Mouse (Mus musculus) embryonic facial prominence, embryonic 11.5 days (tissue): Measurements from ENCODE around the gene Mlycd. TPM values are rescaled to one million over a fixed set of nuclear protein-coding genes. Genes with fewer than 3 reads are reported as not detected.

Source experiments
- ATAC-seq: fragments of 200-750 bp; cut with Nextera tagmentation; replicated peaks from 2 replicates; pipeline ENCODE4 v1.8.0; 2017; ENCODE audit warnings: low read depth; ENCODE audit not compliant: insufficient number of reproducible peaks, low FRiP score, low TSS enrichment
- DNase-seq: peaks from one replicate; pipeline ENCODE4 v3.0.0-alpha.2; 2015; ENCODE audit warnings: low spot score
- H3K27ac ChIP-seq: fragments of 300-500 bp; sonication (generic); replicated peaks from 2 replicates; pipeline ENCODE4 v1.5.1; 2014; ENCODE audit warnings: mild to moderate bottlenecking, low read depth, low read length, control low read depth
- H3K27me3 ChIP-seq: fragments of 300-500 bp; sonication (generic); 2 replicates; pipeline ENCODE4 v1.6.1; 2014; ENCODE audit warnings: mild to moderate bottlenecking, low read length, moderate library complexity, mixed read lengths; ENCODE audit not compliant: control insufficient read depth, insufficient read depth
- H3K36me3 ChIP-seq: fragments of 300-500 bp; sonication (generic); replicated peaks from 2 replicates; pipeline ENCODE4 v1.6.1; 2014; ENCODE audit warnings: low read depth, mild to moderate bottlenecking, low read length, moderate library complexity, mixed read lengths; ENCODE audit not compliant: control insufficient read depth, insufficient read depth
- H3K4me1 ChIP-seq: fragments of 300-500 bp; sonication (generic); 2 replicates; pipeline ENCODE4 v1.6.1; 2014; ENCODE audit warnings: low read length, mixed read lengths; ENCODE audit not compliant: control insufficient read depth, insufficient read depth
- H3K4me2 ChIP-seq: fragments of 300-500 bp; sonication (generic); 2 replicates; pipeline ENCODE4 v1.6.1; 2014; ENCODE audit warnings: low read depth, mild to moderate bottlenecking, control low read depth, low read length, moderate library complexity
- H3K4me3 ChIP-seq: fragments of 300-500 bp; sonication (generic); 2 replicates; pipeline ENCODE4 v1.5.1; 2014; ENCODE audit warnings: low read depth, low read length, control low read depth
- H3K9ac ChIP-seq: fragments of 300-500 bp; sonication (generic); replicated peaks from 2 replicates; pipeline ENCODE4 v1.6.1; 2014; ENCODE audit warnings: mild to moderate bottlenecking, control low read depth, low read length
- H3K9me3 ChIP-seq: fragments of 300-500 bp; sonication (generic); replicated peaks from 2 replicates; pipeline ENCODE4 v1.6.1; 2016; ENCODE audit warnings: mild to moderate bottlenecking, low read length, inconsistent platforms, mixed read lengths; ENCODE audit not compliant: control insufficient read depth
- WGBS: fragments of 180-500 bp; shearing (Covaris S2); extraction: QIAGEN DNeasy Blood & Tissue Kit; methylation state at CpG from one replicate; pipeline ENCODE4 v1.1.7; 2014; 5-methylcytosine and 5-hydroxymethylcytosine counted together
- polyA plus RNA-seq: library from polyadenylated mRNA; unstranded; fragments of >200 nt; fragmentation: Nextera tagmentation; extraction: Ambion mirVana; gene quantifications from 2 replicates; pipeline ENCODE4 v1.2.1, GENCODE M21; 2014

Mlycd gene
- polyA plus RNA-seq, 1 experiment from 2014 or later, result 10.4 TPM

GRCm38 (mm10) chr8:119456045-119456444 is 61.4 kb downstream of the Mlycd start:
- Histone ChIP-seq H3K9me3 (no peaks in the 10 kb centered on the region), H3K27ac (no peak overlapping the region), H3K27me3 (no peaks in the 10 kb centered on the region), H3K4me3 (no peak overlapping the region), H3K9ac (no peak overlapping the region), H3K4me2 (no peak overlapping the region), H3K4me1 (no peaks in the 10 kb centered on the region), H3K36me3 (no peaks in the 10 kb centered on the region)
- ATAC-seq (no peak), DNase-seq (no peak)
- 88% methylated on average over 5 of the region's 5 CpGs for WGBS

GRCm38 (mm10) chr8:119459724-119460123 is 65.0 kb downstream of the Mlycd start:
- Histone ChIP-seq H3K9me3 (no peaks in the 10 kb centered on the region), H3K9ac (no peak overlapping the region), H3K4me3 (no peak overlapping the region), H3K4me1 (no peaks in the 10 kb centered on the region), H3K4me2 (no peak overlapping the region), H3K27ac (no peak overlapping the region), H3K36me3 (no peaks in the 10 kb centered on the region), H3K27me3 (no peaks in the 10 kb centered on the region; the same call in 1 of the 2 replicates)
- DNase-seq (no peak), ATAC-seq (no peak)
- 62% methylated on average over 16 of the region's 16 CpGs for WGBS

Other genes with a start within 250 kb of the Mlycd start
- gene Hsbp1, start 50.4 kb upstream of the Mlycd start, polyA plus RNA-seq, result 311 and 315 TPM in 2 replicates
- gene Osgin1, start 39.2 kb downstream of the Mlycd start, polyA plus RNA-seq, result 0.08 and 0.53 TPM in 2 replicates
- 9.2 and 11.9 TPM in 2 replicates for gene Necab2, start 51.8 kb downstream of the Mlycd start, polyA plus RNA-seq
- 1.8 and 4.7 TPM in 2 replicates for gene Slc38a8, start 106.8 kb downstream of the Mlycd start, polyA plus RNA-seq
- 103 and 106 TPM in 2 replicates for gene Mbtps1, start 163.9 kb downstream of the Mlycd start, polyA plus RNA-seq
- gene Hsdl1, start 180.3 kb downstream of the Mlycd start, polyA plus RNA-seq, result 39.6 and 45.2 TPM in 2 replicates
- 0.13 TPM in 1 of 2 replicates, not detected in the other for gene Dnaaf1, start 180.4 kb downstream of the Mlycd start, polyA plus RNA-seq
- 10.3 and 11.0 TPM in 2 replicates for gene Taf1c, start 210.3 kb downstream of the Mlycd start, polyA plus RNA-seq
- gene Adad2, start 217.9 kb downstream of the Mlycd start, polyA plus RNA-seq, result 0.17 TPM in 1 of 2 replicates, not detected in the other
- gene Kcng4, start 240.8 kb downstream of the Mlycd start, polyA plus RNA-seq, result 0.15 TPM in 1 of 2 replicates, not detected in the other